Mouse (Mus musculus) C2C12 (cell line): ENCODE data around the gene Tpcn2. TPM values are rescaled to one million over a fixed set of nuclear protein-coding genes. Genes with fewer than 3 reads are reported as not detected.

ENCODE experiments used
- H3K27me3 ChIP-seq: one replicate; pipeline ENCODE4 v1.6.1; 2011; ENCODE audit not compliant: control insufficient read depth, insufficient read depth, insufficient read length
- H3K36me3 ChIP-seq: one replicate; pipeline ENCODE4 v1.6.1; 2011; ENCODE audit not compliant: control insufficient read depth, insufficient read depth
- H3K4me3 ChIP-seq: one replicate; pipeline ENCODE4 v1.5.1; 2011; ENCODE audit warnings: mild to moderate bottlenecking, control low read depth; ENCODE audit not compliant: poor library complexity, insufficient read depth, severe bottlenecking
- H3K79me2 ChIP-seq: one replicate; pipeline ENCODE4 v1.6.1; 2011; ENCODE audit not compliant: control insufficient read depth, insufficient read depth
- H3K79me3 ChIP-seq: one replicate; pipeline ENCODE4 v1.6.1; 2011; ENCODE audit warnings: low read depth, control low read depth
- H3ac ChIP-seq: one replicate; pipeline ENCODE3; 2011; ENCODE audit warnings: low read depth; ENCODE audit not compliant: control insufficient read depth, insufficient read length
- CEBPB ChIP-seq: IDR thresholded peaks from one replicate; pipeline ENCODE4 v1.6.1; 2011; ENCODE audit warnings: low read depth, mild to moderate bottlenecking, control low read depth, moderate library complexity
- CTCF ChIP-seq: IDR thresholded peaks from one replicate; pipeline ENCODE4 v1.5.1; 2011; ENCODE audit not compliant: control insufficient read depth, insufficient read depth, insufficient read length
- FOSL1 ChIP-seq: IDR thresholded peaks from one replicate; pipeline ENCODE4 v1.8.0; 2011; ENCODE audit warnings: mild to moderate bottlenecking, low read length; ENCODE audit not compliant: poor library complexity, insufficient read depth, severe bottlenecking
- MAX ChIP-seq: IDR thresholded peaks from one replicate; pipeline ENCODE4 v1.6.1; 2011; ENCODE audit warnings: mild to moderate bottlenecking, control low read depth
- MYOD1 ChIP-seq: IDR thresholded peaks from one replicate; pipeline ENCODE4 v1.6.1; 2011; ENCODE audit warnings: low read depth; ENCODE audit not compliant: control insufficient read depth, insufficient read length
- MYOG ChIP-seq: IDR thresholded peaks from one replicate; pipeline ENCODE4 v1.6.1; 2011; ENCODE audit not compliant: control insufficient read depth, insufficient read length; ENCODE audit errors: extremely low read depth
- USF1 ChIP-seq: IDR thresholded peaks from one replicate; pipeline ENCODE4 v1.6.1; 2011; ENCODE audit warnings: low read depth, mild to moderate bottlenecking, control low read depth, moderate library complexity
- polyA plus RNA-seq: library from polyadenylated mRNA; unstranded; fragments of >200 nt; fragmentation: generic; extraction: Trizol; gene quantifications from one replicate; pipeline ENCODE4 v1.2.1, GENCODE M21; 2012; ENCODE audit warnings: missing spikeins

Gene Tpcn2
- polyA plus RNA-seq, 1 experiment, result 5.2 TPM

- TF ChIP-seq MAX, result no peak
- TF ChIP-seq USF1, result no peak
- no peak for TF ChIP-seq MYOD1
- no peak for TF ChIP-seq CTCF
- TF ChIP-seq FOSL1, result no peak
- no peak for TF ChIP-seq MYOG
- no peak for TF ChIP-seq CEBPB
- Histone ChIP-seq H3K36me3 (no peaks in the 10 kb centered on the region), H3K27me3 (peaks cover 12% of the 10 kb centered on the region), H3K4me3 (no peak overlapping the region), H3K79me3 (no peaks in the 10 kb centered on the region), H3K79me2 (no peaks in the 10 kb centered on the region), H3ac (no peak overlapping the region)
Measured at GRCm38 (mm10) chr7:145173563-145173962, 110.2 kb downstream of the Tpcn2 start.

GRCm38 (mm10) chr7:145173116-145173515 is 110.7 kb downstream of the Tpcn2 start:
- TF ChIP-seq MYOD1 (no peak), MAX (no peak), USF1 (no peak), CTCF (no peak), FOSL1 (no peak), MYOG (no peak), CEBPB (no peak)
- H3ac ChIP-seq, result no peak overlapping the region
- H3K36me3 ChIP-seq, result no peaks in the 10 kb centered on the region
- no peaks in the 10 kb centered on the region for H3K79me3 ChIP-seq
- H3K4me3 ChIP-seq, result no peak overlapping the region
- H3K79me2 ChIP-seq, result no peaks in the 10 kb centered on the region
- H3K27me3 ChIP-seq, result peaks cover 12% of the 10 kb centered on the region

GRCm38 (mm10) chr7:145169703-145170102 is 114.1 kb downstream of the Tpcn2 start:
- Histone ChIP-seq H3K36me3 (no peaks in the 10 kb centered on the region), H3K79me3 (no peaks in the 10 kb centered on the region), H3K4me3 (no peak overlapping the region), H3K27me3 (peaks cover 12% of the 10 kb centered on the region), H3K79me2 (no peaks in the 10 kb centered on the region), H3ac (no peak overlapping the region)
- TF ChIP-seq USF1 (no peak), CTCF (no peak), MYOG (no peak), CEBPB (no peak), FOSL1 (no peak), MAX (no peak), MYOD1 (no peak)

GRCm38 (mm10) chr7:145159283-145160240 is 124.2 kb downstream of the Tpcn2 start:
- H3K79me3 ChIP-seq, result no peaks in the 10 kb centered on the region
- no peaks in the 10 kb centered on the region for H3K27me3 ChIP-seq
- TF ChIP-seq MYOG (no peak), CEBPB (no peak), USF1 (no peak), CTCF (no peak), MYOD1 (no peak), FOSL1 (no peak), MAX (no peak)
- H3K79me2 ChIP-seq, result no peaks in the 10 kb centered on the region
- no peak overlapping the region for H3K4me3 ChIP-seq
- no peak overlapping the region for H3ac ChIP-seq
- no peaks in the 10 kb centered on the region for H3K36me3 ChIP-seq

GRCm38 (mm10) chr7:145155666-145156065 is 128.1 kb downstream of the Tpcn2 start:
- H3ac ChIP-seq, result no peak overlapping the region
- H3K79me2 ChIP-seq, result no peaks in the 10 kb centered on the region
- H3K79me3 ChIP-seq, result no peaks in the 10 kb centered on the region
- no peak overlapping the region for H3K4me3 ChIP-seq
- H3K27me3 ChIP-seq, result no peaks in the 10 kb centered on the region
- TF ChIP-seq MYOG (no peak), FOSL1 (no peak), MYOD1 (no peak), USF1 (no peak), CEBPB (no peak), CTCF (no peak), MAX (no peak)
- no peaks in the 10 kb centered on the region for H3K36me3 ChIP-seq

- TF ChIP-seq FOSL1 (no peak), MYOG (no peak), CEBPB (no peak), MYOD1 (no peak), MAX (no peak), USF1 (no peak)
Measured at GRCm38 (mm10) chr7:145154066-145154465, 129.7 kb downstream of the Tpcn2 start.

More at GRCm38 (mm10) chr7:145154066-145154465, 129.7 kb downstream of the Tpcn2 start:
- Histone ChIP-seq H3K4me3 (no peak overlapping the region), H3K79me2 (no peaks in the 10 kb centered on the region), H3K36me3 (no peaks in the 10 kb centered on the region), H3K27me3 (no peaks in the 10 kb centered on the region), H3ac (no peak overlapping the region), H3K79me3 (no peaks in the 10 kb centered on the region)
